Mouse (Mus musculus) lung, embryonic 14.5 days (tissue): ENCODE results near the gene Plekhh2. TPM values are rescaled to one million over a fixed set of nuclear protein-coding genes. Genes with fewer than 3 reads are reported as not detected.

Experiments used
- ATAC-seq: fragments of 200-750 bp; cut with Nextera tagmentation; 2 replicates; pipeline ENCODE4 v1.8.0; 2017; ENCODE audit warnings: mild to moderate bottlenecking, moderate TSS enrichment, moderate library complexity; ENCODE audit not compliant: insufficient read depth
- DNase-seq: peaks from one replicate; pipeline ENCODE4 v3.0.0-alpha.2; 2015
- H3K27ac ChIP-seq: fragments of 300-500 bp; sonication (generic); 2 replicates; pipeline ENCODE4 v1.5.1; 2014; ENCODE audit warnings: low read depth, mild to moderate bottlenecking, moderate library complexity
- H3K27me3 ChIP-seq: fragments of 300-500 bp; sonication (generic); 2 replicates; pipeline ENCODE4 v1.6.1; 2014; ENCODE audit warnings: low read length, control low read depth; ENCODE audit not compliant: insufficient read depth
- H3K36me3 ChIP-seq: fragments of 300-500 bp; sonication (generic); 2 replicates; pipeline ENCODE4 v1.6.1; 2014; ENCODE audit warnings: control low read depth; ENCODE audit not compliant: insufficient read depth
- H3K4me1 ChIP-seq: fragments of 300-500 bp; sonication (generic); 2 replicates; pipeline ENCODE4 v1.6.1; 2014; ENCODE audit warnings: antibody characterized with exemption, control low read depth; ENCODE audit not compliant: insufficient read depth
- H3K4me2 ChIP-seq: fragments of 300-500 bp; sonication (generic); 2 replicates; pipeline ENCODE4 v1.6.1; 2014; ENCODE audit warnings: mild to moderate bottlenecking
- H3K4me3 ChIP-seq: fragments of 300-500 bp; sonication (generic); 2 replicates; pipeline ENCODE4 v1.5.1; 2014; ENCODE audit warnings: low read depth, low read length
- H3K9ac ChIP-seq: fragments of 300-500 bp; sonication (generic); 2 replicates; pipeline ENCODE4 v1.6.1; 2014
- H3K9me3 ChIP-seq: fragments of 300-500 bp; sonication (generic); 2 replicates; pipeline ENCODE4 v1.6.1; 2016; ENCODE audit warnings: low read depth, low read length, control low read depth
- CTCF ChIP-seq: IDR thresholded peaks from 2 replicates; pipeline ENCODE4 v1.5.1; 2016; ENCODE audit warnings: antibody characterized with exemption, low read depth
- WGBS: fragments of 180-500 bp; shearing (Covaris S2); extraction: QIAGEN DNeasy Blood & Tissue Kit; methylation state at CpG from one replicate; pipeline ENCODE4 v1.1.7; 2014; 5-methylcytosine and 5-hydroxymethylcytosine counted together
- polyA plus RNA-seq: library from polyadenylated mRNA; unstranded; fragments of >200 nt; fragmentation: Nextera tagmentation; extraction: Ambion mirVana; gene quantifications from 2 replicates; pipeline ENCODE4 v1.2.1, GENCODE M21; 2014

The Plekhh2 gene
- polyA plus RNA-seq, 1 experiment from 2014 or later: 11.1 TPM

GRCm38 (mm10) chr17:84597859-84598258 is 86.2 kb downstream of the Plekhh2 start:
- 90% methylated on average over 12 of the region's 12 CpGs for WGBS

GRCm38 (mm10) chr17:84598928-84599327 is 87.2 kb downstream of the Plekhh2 start:
- Histone ChIP-seq H3K4me1 (0 out of 2 replicates have a peak, but pooled peaks cover 4% of the 10 kb centered on the region), H3K27ac (no peak overlapping the region), H3K4me2 (no peak overlapping the region), H3K27me3 (no peaks in the 10 kb centered on the region), H3K4me3 (no peak overlapping the region), H3K36me3 (peaks cover 22% of the 10 kb centered on the region; the same call in 1 of the 2 replicates), H3K9me3 (no peaks in the 10 kb centered on the region), H3K9ac (no peak overlapping the region)
- no peak for DNase-seq
- TF ChIP-seq CTCF: no peak
- no peak for ATAC-seq
- WGBS: 92% methylated on average over 7 of the region's 7 CpGs

More at GRCm38 (mm10) chr17:84597859-84598258, 86.2 kb downstream of the Plekhh2 start:
- DNase-seq: no peak
- TF ChIP-seq CTCF: no peak
- H3K9me3 ChIP-seq: no peaks in the 10 kb centered on the region
- H3K4me3 ChIP-seq: no peak overlapping the region
- no peak overlapping the region for H3K4me2 ChIP-seq
- no peak overlapping the region for H3K27ac ChIP-seq
- no peaks in the 10 kb centered on the region for H3K27me3 ChIP-seq
- no peaks in the 10 kb centered on the region for H3K4me1 ChIP-seq
- ATAC-seq: no peak
- no peak overlapping the region for H3K9ac ChIP-seq
- peaks cover 27% of the 10 kb centered on the region; the same call in 1 of the 2 replicates for H3K36me3 ChIP-seq

- H3K9ac ChIP-seq: no peak overlapping the region
- no peak for TF ChIP-seq CTCF
- 68% methylated on average over 9 of the region's 9 CpGs for WGBS
- H3K9me3 ChIP-seq: no peaks in the 10 kb centered on the region
- peaks cover 21% of the 10 kb centered on the region; the same call in 1 of the 2 replicates for H3K36me3 ChIP-seq
- ATAC-seq: no peak
- DNase-seq: no peak
- H3K4me3 ChIP-seq: no peak overlapping the region
- no peaks in the 10 kb centered on the region for H3K27me3 ChIP-seq
- H3K27ac ChIP-seq: peak overlapping the region; percentile 59; the same call in 1 of the 2 replicates
- no peak overlapping the region for H3K4me2 ChIP-seq
- 0 out of 2 replicates have a peak, but pooled peaks cover 4% of the 10 kb centered on the region for H3K4me1 ChIP-seq
Observed at GRCm38 (mm10) chr17:84600051-84600983, 88.6 kb downstream of the Plekhh2 start.

- no peak for ATAC-seq
- Histone ChIP-seq H3K27me3 (no peaks in the 10 kb centered on the region), H3K9me3 (no peaks in the 10 kb centered on the region), H3K36me3 (peaks cover 23% of the 10 kb centered on the region; the same call in 1 of the 2 replicates), H3K4me3 (no peak overlapping the region), H3K4me1 (0 out of 2 replicates have a peak, but pooled peaks cover 4% of the 10 kb centered on the region), H3K9ac (no peak overlapping the region), H3K27ac (no peak overlapping the region), H3K4me2 (no peak overlapping the region)
- 93% methylated on average over 5 of the region's 5 CpGs for WGBS
- DNase-seq: no peak
- no peak for TF ChIP-seq CTCF
Observed at GRCm38 (mm10) chr17:84601805-84602204, 90.1 kb downstream of the Plekhh2 start.

- no peaks in the 10 kb centered on the region for H3K27me3 ChIP-seq
- TF ChIP-seq CTCF: no peak
- H3K36me3 ChIP-seq: peaks cover 28% of the 10 kb centered on the region; the same call in 1 of the 2 replicates
- H3K4me3 ChIP-seq: no peak overlapping the region
- 19% methylated on average over 9 of the region's 9 CpGs for WGBS
- H3K9me3 ChIP-seq: no peaks in the 10 kb centered on the region
- H3K4me2 ChIP-seq: no peak overlapping the region
- 0 out of 2 replicates have a peak overlapping the region, but pooled peaks have one; percentile 40 for H3K27ac ChIP-seq
- peak; percentile 83 for ATAC-seq
- 0 out of 2 replicates have a peak, but pooled peaks cover 4% of the 10 kb centered on the region for H3K4me1 ChIP-seq
- H3K9ac ChIP-seq: no peak overlapping the region
- peak; percentile 83 for DNase-seq
Observed at GRCm38 (mm10) chr17:84603202-84603627, 91.5 kb downstream of the Plekhh2 start.

GRCm38 (mm10) chr17:84603709-84604420 is 92.2 kb downstream of the Plekhh2 start:
- H3K4me1 ChIP-seq: 0 out of 2 replicates have a peak, but pooled peaks cover 4% of the 10 kb centered on the region
- no peaks in the 10 kb centered on the region for H3K9me3 ChIP-seq
- H3K36me3 ChIP-seq: peaks cover 33% of the 10 kb centered on the region; the same call in 1 of the 2 replicates
- DNase-seq (no peak), ATAC-seq (no peak)
- no peak overlapping the region for H3K4me3 ChIP-seq
- peak overlapping the region; percentile 40; the same call in 1 of the 2 replicates for H3K27ac ChIP-seq
- WGBS: 87% methylated on average over 10 of the region's 10 CpGs
- H3K9ac ChIP-seq: no peak overlapping the region
- no peaks in the 10 kb centered on the region for H3K27me3 ChIP-seq
- no peak for TF ChIP-seq CTCF
- H3K4me2 ChIP-seq: no peak overlapping the region

GRCm38 (mm10) chr17:84606976-84607375 is 95.3 kb downstream of the Plekhh2 start:
- H3K4me2 ChIP-seq: no peak overlapping the region
- no peak overlapping the region for H3K4me3 ChIP-seq
- peaks cover 37% of the 10 kb centered on the region; the same call in 1 of the 2 replicates for H3K36me3 ChIP-seq
- no peak for TF ChIP-seq CTCF
- DNase-seq (no peak), ATAC-seq (no peak)
- H3K4me1 ChIP-seq: 0 out of 2 replicates have a peak, but pooled peaks cover 4% of the 10 kb centered on the region
- no peaks in the 10 kb centered on the region for H3K27me3 ChIP-seq
- WGBS: 52% methylated on average over 13 of the region's 13 CpGs
- H3K9ac ChIP-seq: no peak overlapping the region
- no peak overlapping the region for H3K27ac ChIP-seq
- no peaks in the 10 kb centered on the region for H3K9me3 ChIP-seq
